Mouse (Mus musculus) kidney, postnatal 10 days (tissue): ENCODE measurements around the gene Ykt6.
"Not testable (repeated sequence)": the region's sequence is repeated elsewhere in the genome, so short reads cannot be mapped to it uniquely, and the experiment has no call there.

ENCODE experiments used
- DNase-seq: peaks from one replicate; pipeline ENCODE4 v3.0.0; 2021; ENCODE audit warnings: mixed read lengths

Gene Ykt6

GRCm38 (mm10) chr11:5955546-5956276, at the start of gene Ykt6:
TSS of gene Ykt6 (plus strand) at chr11:5955693.
- DNase-seq: peak; percentile 98

- no peak for DNase-seq
Observed at GRCm38 (mm10) chr11:5905778-5906518, 49.5 kb upstream of the Ykt6 start.

GRCm38 (mm10) chr11:5907096-5907495, 48.4 kb upstream of the Ykt6 start:
- peak; percentile 1 for DNase-seq

DNA sequence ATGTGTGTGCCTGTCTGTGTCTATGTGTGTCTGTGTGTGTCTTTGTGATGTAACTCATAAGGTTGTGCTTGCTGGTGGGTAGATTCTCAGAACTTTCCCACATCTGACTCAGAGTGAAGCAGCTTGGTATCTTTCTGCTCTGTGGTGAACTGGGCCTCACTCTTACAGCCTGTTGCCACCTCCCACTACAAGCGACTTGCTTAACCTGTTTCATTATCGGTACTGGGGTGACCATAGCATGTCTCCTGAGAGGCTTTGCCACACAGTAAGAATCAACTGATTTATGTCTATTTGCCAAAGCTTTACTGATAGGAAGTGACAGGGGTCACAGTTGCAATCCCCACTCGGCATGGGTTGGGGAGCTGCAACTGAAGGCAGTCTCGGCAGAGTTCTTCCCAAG, 46.9 kb upstream of the Ykt6 start:
- DNase-seq: no peak

DNA sequence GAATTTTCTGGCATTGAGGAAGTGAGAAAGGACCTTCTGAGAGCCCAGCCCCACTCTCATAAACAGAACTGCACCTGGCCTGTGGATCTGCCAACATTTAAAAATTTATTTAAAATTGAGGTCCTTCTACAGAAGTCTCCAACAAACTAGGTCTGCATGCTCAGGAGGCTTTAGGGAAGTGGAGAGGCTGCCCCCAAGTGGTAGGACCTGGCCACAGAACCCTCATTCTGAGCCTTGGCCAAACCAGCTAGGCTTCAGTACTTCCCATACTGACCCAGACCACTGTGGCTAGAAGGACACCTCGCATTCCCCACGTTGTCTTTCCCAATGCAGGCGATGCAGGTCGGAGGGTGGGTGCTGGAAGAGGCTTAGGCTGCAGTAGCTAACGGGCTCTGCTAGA, 42.9 kb upstream of the Ykt6 start:
- peak; percentile 82 for DNase-seq

- no peak for DNase-seq
Observed at GRCm38 (mm10) chr11:5913256-5913655, 42.2 kb upstream of the Ykt6 start.

DNA sequence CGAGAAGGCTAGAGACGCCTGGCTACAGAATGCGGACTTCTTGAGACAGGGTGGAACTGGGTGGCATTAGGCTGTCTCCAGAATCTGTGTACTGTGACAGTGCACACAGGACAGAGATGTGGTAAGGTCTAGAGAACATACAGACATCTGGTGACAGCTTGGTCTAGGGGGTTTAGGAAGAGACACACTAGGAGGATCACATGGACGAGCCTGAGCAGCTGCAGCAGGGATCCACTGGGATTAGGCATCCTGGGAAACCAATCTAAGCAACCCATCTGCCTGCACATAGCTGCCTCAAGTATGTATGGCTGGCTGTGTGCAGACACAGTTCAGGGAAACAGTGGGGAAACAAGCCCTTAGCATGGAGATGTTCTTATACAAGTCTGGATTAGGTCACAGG, 41.6 kb upstream of the Ykt6 start:
- DNase-seq: no peak

- DNase-seq: no peak
Observed at GRCm38 (mm10) chr11:5914940-5915339, 40.6 kb upstream of the Ykt6 start.

DNA sequence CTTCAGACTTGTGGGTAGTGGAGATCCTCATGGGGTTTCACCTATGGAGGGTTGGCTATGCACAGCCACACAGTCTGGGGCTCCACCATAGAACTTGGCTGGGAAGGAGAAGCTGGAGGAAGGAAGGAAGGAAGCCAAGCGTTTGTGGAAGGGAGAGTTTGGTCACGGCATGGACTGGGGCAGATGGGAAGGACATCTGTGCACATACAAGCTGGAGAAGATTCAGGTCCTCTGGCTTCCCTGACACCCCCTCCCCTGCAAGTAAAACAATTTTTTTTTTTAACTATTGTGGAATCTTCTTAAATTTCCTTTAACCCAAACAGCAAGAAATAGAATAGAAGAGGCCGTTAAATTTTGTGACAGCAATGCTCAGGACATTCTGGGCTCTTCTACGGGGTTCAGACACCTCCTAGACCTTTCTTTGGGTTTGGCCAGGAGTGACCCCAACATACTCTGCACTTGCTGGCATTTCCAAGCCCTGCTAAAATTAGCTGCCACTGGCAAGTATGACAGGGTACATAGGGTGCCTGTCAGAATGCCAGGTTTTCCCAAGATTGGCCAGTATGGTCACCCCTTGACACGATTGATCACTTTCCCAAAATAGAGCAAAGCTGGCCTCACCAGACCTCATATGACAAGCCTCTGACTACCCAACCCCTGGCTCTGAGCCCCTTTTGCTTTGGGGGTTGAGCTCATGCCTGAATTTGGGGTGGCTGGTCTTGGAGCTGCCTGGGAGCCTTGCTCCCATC, 39.9 kb upstream of the Ykt6 start:
- no peak for DNase-seq

DNA sequence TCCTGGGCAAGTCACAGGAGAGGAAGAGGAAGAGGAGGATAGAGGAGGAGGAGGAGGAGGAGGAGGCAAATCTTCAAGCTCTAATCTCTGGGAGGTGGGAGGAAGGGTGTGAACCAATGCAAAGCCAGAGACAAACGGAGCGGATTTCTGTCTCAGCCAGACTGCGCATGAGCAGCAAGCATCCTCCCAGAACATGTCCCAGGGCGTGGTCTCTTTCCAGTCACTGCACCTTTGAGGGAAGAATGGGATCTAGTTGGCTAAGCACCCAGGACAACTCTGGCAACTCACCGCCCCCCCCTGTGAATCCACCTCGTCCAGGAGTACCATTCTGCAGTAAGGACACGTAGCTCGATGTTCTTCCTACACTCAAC, 39.3 kb upstream of the Ykt6 start:
- no peak for DNase-seq

- DNase-seq: no peak
Observed at GRCm38 (mm10) chr11:5918111-5918510, 37.4 kb upstream of the Ykt6 start.

GRCm38 (mm10) chr11:5919606-5920005, 35.9 kb upstream of the Ykt6 start:
- DNase-seq: no peak

- DNase-seq: peak; percentile 39
Observed at GRCm38 (mm10) chr11:5920323-5920960, 35.1 kb upstream of the Ykt6 start.

- DNase-seq: no peak
Observed at GRCm38 (mm10) chr11:5924699-5925098, 30.8 kb upstream of the Ykt6 start.

- DNase-seq: no peak
Observed at GRCm38 (mm10) chr11:5926696-5927220, 28.7 kb upstream of the Ykt6 start.

- no peak for DNase-seq
Observed at GRCm38 (mm10) chr11:5930578-5930977, 24.9 kb upstream of the Ykt6 start.

DNA sequence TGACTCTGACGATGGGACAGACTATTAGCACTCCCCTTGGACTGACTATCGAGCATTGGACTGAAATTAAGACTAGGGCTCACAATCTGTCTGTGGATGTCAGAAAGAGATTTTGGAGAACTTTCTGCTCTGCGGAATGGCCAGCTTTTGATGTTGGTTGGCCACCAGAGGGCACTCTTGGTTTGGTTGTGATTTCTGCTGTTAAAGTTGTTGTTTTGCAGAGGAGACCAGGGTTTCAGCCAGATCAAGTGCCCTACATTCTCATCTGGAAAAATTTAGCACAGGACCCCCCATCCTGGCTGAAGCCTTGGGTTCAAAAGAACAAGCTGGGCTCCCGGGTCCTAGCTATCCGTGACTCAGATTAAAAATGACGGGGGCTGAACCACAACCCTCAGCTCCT, 23.5 kb upstream of the Ykt6 start:
- peak; percentile 41 for DNase-seq

DNA sequence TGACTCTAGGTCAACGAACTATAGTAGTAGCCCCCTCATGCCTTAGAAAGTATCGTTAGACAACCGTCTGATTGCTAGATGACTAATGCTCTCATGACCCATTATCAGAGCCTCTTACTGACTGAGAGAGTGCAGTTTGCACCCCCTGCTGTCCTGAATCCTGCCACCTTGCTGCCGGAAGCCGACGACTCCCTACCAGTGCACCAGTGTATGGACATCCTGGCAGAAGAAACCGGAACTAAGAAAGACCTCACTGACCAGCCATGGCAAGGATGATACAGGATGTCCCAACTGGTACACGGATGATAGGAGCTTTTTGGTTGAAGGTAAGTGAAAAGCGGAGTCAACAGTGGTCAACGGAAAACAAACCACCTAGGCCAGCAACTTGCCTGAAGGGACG, 21.0 kb upstream of the Ykt6 start:
- not testable (repeated sequence) for DNase-seq

- DNase-seq: no peak
Observed at GRCm38 (mm10) chr11:5942966-5943365, 12.5 kb upstream of the Ykt6 start.

GRCm38 (mm10) chr11:5945096-5945495, 10.4 kb upstream of the Ykt6 start:
- no peak for DNase-seq

- DNase-seq: no peak
Observed at GRCm38 (mm10) chr11:5947796-5948195, 7.7 kb upstream of the Ykt6 start.

- DNase-seq: no peak
Observed at GRCm38 (mm10) chr11:5948546-5949250, 6.8 kb upstream of the Ykt6 start.
